Mouse (Mus musculus) brain, embryonic 14.5 days (tissue): ENCODE data around the gene Zfp990. TPM values are rescaled to one million over a fixed set of nuclear protein-coding genes. Genes with fewer than 3 reads are reported as not detected.
"Not testable (repeated sequence)": the region's sequence is repeated elsewhere in the genome, so short reads cannot be mapped to it uniquely, and the experiment has no call there.

ENCODE experiments used
- DNase-seq: peaks from one replicate; pipeline ENCODE4 v3.0.0-alpha.2; 2011; ENCODE audit warnings: low read depth
- CTCF ChIP-seq: fragments of 200-500 bp; IDR thresholded peaks from 2 replicates; pipeline ENCODE4 v1.5.1; 2012; ENCODE audit warnings: inconsistent platforms, mild to moderate bottlenecking, moderate library complexity, borderline replicate concordance; ENCODE audit not compliant: insufficient read depth, insufficient read length; ENCODE audit errors: extremely low read depth
- POLR2A ChIP-seq: fragments of 200-500 bp; IDR thresholded peaks from 2 replicates; pipeline ENCODE4 v1.6.1; 2012; ENCODE audit warnings: mild to moderate bottlenecking, inconsistent platforms, borderline replicate concordance; ENCODE audit not compliant: poor library complexity, insufficient read depth, insufficient read length, severe bottlenecking; ENCODE audit errors: extremely low read depth
- polyA plus RNA-seq: library from polyadenylated mRNA; depleted of rRNA; stranded (reverse); fragments of >200 nt; gene quantifications from 2 replicates; pipeline ENCODE4 v1.2.3, GENCODE M21; 2012; rRNA removed

Gene Zfp990
- polyA plus RNA-seq = 0.04 and 0.05 TPM in 2 replicates

GRCm38 (mm10) chr4:145510459-145510858, at the start of gene Zfp990:
Gene Zfp990 (plus strand): TSS chr4:145510759.
- DNase-seq = not testable (repeated sequence)

- peak; percentile 44 for DNase-seq
Observed at GRCm38 (mm10) chr4:145463553-145464253, 46.9 kb upstream of the Zfp990 start.

- TF ChIP-seq POLR2A = no peak
- no peak; the same call in 1 of the 2 replicates for TF ChIP-seq CTCF
- DNase-seq = no peak
Observed at GRCm38 (mm10) chr4:145478128-145478527, 32.4 kb upstream of the Zfp990 start.

- DNase-seq = not testable (repeated sequence)
Observed at GRCm38 (mm10) chr4:145480699-145481098, 29.9 kb upstream of the Zfp990 start.

- no peak for DNase-seq
- TF ChIP-seq CTCF = no peak
- no peak for TF ChIP-seq POLR2A
Observed at GRCm38 (mm10) chr4:145489396-145489795, 21.2 kb upstream of the Zfp990 start.

- DNase-seq = no peak
- TF ChIP-seq CTCF (no peak), POLR2A (no peak)
Observed at GRCm38 (mm10) chr4:145492132-145492531, 18.4 kb upstream of the Zfp990 start.

- not testable (repeated sequence) for DNase-seq
Observed at GRCm38 (mm10) chr4:145493316-145493715, 17.2 kb upstream of the Zfp990 start.

GRCm38 (mm10) chr4:145514637-145515036, 4.1 kb downstream of the Zfp990 start:
- DNase-seq = not testable (repeated sequence)

- not testable (repeated sequence) for DNase-seq
Observed at GRCm38 (mm10) chr4:145515776-145516565, 5.4 kb downstream of the Zfp990 start.

- DNase-seq = not testable (repeated sequence)
Observed at GRCm38 (mm10) chr4:145517391-145517790, 6.8 kb downstream of the Zfp990 start.

- not testable (repeated sequence) for DNase-seq
Observed at GRCm38 (mm10) chr4:145543861-145544260, 33.3 kb downstream of the Zfp990 start.

GRCm38 (mm10) chr4:145545106-145545505, 34.5 kb downstream of the Zfp990 start:
- TF ChIP-seq CTCF = peak; percentile 9; the same call in 1 of the 2 replicates
- not testable (repeated sequence) for DNase-seq

GRCm38 (mm10) chr4:145545734-145546349, 35.3 kb downstream of the Zfp990 start:
- DNase-seq = not testable (repeated sequence)

GRCm38 (mm10) chr4:145546477-145546876, 35.9 kb downstream of the Zfp990 start:
- DNase-seq = not testable (repeated sequence)

GRCm38 (mm10) chr4:145556680-145557079, 46.1 kb downstream of the Zfp990 start:
- DNase-seq = no peak

More at GRCm38 (mm10) chr4:145556680-145557079, 46.1 kb downstream of the Zfp990 start:
- TF ChIP-seq POLR2A (no peak), CTCF (no peak)
